Mouse (Mus musculus) thymus, postnatal 36 days (tissue): ENCODE measurements around the gene Zfp46.

Source experiments
- DNase-seq, 2 experiments: peaks; one replicate each; pipeline ENCODE4 v3.0.0; 2022; ENCODE audit warnings: mixed read lengths in 2 of 2

Gene Zfp46

GRCm38 (mm10) chr4:136266716-136267343 is 17.7 kb upstream of the Zfp46 start:
- peak; percentile 50 to 57 for DNase-seq

GRCm38 (mm10) chr4:136268912-136269311 is 15.6 kb upstream of the Zfp46 start:
- no peak for DNase-seq

GRCm38 (mm10) chr4:136270648-136271047 is 13.8 kb upstream of the Zfp46 start:
- no peak for DNase-seq

GRCm38 (mm10) chr4:136281097-136281496 is 3.4 kb upstream of the Zfp46 start:
- no peak for DNase-seq

GRCm38 (mm10) chr4:136281611-136282010 is 2.9 kb upstream of the Zfp46 start:
- DNase-seq: no peak

GRCm38 (mm10) chr4:136282621-136283480 is 1.6 kb upstream of the Zfp46 start:
- DNase-seq: no peak

- DNase-seq: no peak
These were observed 700 bp upstream of the Zfp46 start for GRCm38 (mm10) chr4:136283783-136284182.

- no peak for DNase-seq
These were observed 408 bp downstream of the Zfp46 start for GRCm38 (mm10) chr4:136284891-136285290.

- DNase-seq: peak; percentile 86 to 91
These were observed 896 bp downstream of the Zfp46 start for GRCm38 (mm10) chr4:136285348-136285810.

GRCm38 (mm10) chr4:136285811-136286371 is 1.4 kb downstream of the Zfp46 start:
- peak; percentile 93 to 96 for DNase-seq

- DNase-seq: no peak
These were observed 5.7 kb downstream of the Zfp46 start for GRCm38 (mm10) chr4:136289918-136290780.

- DNase-seq: no peak
These were observed 6.5 kb downstream of the Zfp46 start for GRCm38 (mm10) chr4:136290781-136291595.

GRCm38 (mm10) chr4:136291692-136292091 is 7.2 kb downstream of the Zfp46 start:
- DNase-seq: no peak

- DNase-seq: no peak
These were observed 11.5 kb downstream of the Zfp46 start for GRCm38 (mm10) chr4:136295941-136296340.

- DNase-seq: no peak
These were observed 18.0 kb downstream of the Zfp46 start for GRCm38 (mm10) chr4:136302462-136302861.

- DNase-seq: no peak
These were observed 19.7 kb downstream of the Zfp46 start for GRCm38 (mm10) chr4:136304181-136304580.

- DNase-seq: no peak
These were observed 23.9 kb downstream of the Zfp46 start for GRCm38 (mm10) chr4:136308355-136308754.

- peak; percentile 51 to 64 for DNase-seq
These were observed 25.3 kb downstream of the Zfp46 start for GRCm38 (mm10) chr4:136309780-136310179.

- peak; percentile 99 for DNase-seq
These were observed 26.0 kb downstream of the Zfp46 start, which contains the start of gene Hnrnpr for GRCm38 (mm10) chr4:136310229-136311041. Hnrnpr (plus strand) TSS chr4:136310942.
